Mouse (Mus musculus): ENCODE results near the gene Bcor. TPM values are rescaled to one million over a fixed set of nuclear protein-coding genes. Genes with fewer than 3 reads are reported as not detected.

Gene Bcor
- polyA plus RNA-seq, 1 experiment = 11.1 TPM

- H3K9me3 ChIP-seq = no peaks in the 10 kb centered on the region
- peaks cover 81% of the 10 kb centered on the region for H3K27me3 ChIP-seq (replicated peaks)
- no peaks in the 10 kb centered on the region for H3K36me3 ChIP-seq (replicated peaks; ENCODE audit: low read length)
- peaks cover 57% of the 10 kb centered on the region for H3K4me1 ChIP-seq
- peak overlapping the region; percentile 92 for H3K4me3 ChIP-seq (replicated peaks)
- TF ChIP-seq FLI1 (IDR thresholded peaks at IDR 0.05; ENCODE audit: low read length) = no peak
Measured at GRCm38 (mm10) chrX:12134541-12134940, 25.6 kb downstream of the Bcor start.

DNA sequence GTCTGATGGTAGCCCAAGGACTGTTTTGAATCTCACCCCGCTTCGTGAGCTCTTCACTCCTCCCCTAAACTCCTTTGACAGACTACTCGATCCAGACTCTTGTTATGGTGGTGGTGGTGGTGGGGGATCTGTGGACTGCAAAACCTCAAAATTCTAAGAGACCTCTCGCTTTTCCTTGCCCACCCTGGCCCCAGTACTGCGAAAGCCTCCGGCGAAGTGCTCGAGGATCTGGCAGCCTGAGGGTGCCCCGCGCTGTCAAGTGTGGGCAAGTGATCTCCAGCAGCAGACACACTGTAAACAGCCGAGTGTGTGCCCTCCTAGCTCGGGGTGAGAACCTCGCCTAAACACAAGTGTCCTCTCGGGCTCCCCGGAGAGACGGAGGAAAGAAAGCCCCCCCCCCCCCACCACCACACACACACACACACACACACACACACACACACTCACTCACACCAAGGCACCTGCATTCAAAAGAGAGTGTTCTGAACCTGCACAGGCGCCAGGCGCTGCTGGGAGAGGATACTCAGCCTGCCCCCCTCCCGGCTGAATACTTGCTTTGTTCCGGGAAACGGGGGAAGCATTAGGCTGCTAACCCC is 26.2 kb downstream of the Bcor start:
- peak overlapping the region; percentile 92 for H3K4me3 ChIP-seq (replicated peaks)
- H3K27me3 ChIP-seq (replicated peaks) = peaks cover 82% of the 10 kb centered on the region
- no peaks in the 10 kb centered on the region for H3K36me3 ChIP-seq (replicated peaks; ENCODE audit: low read length)
- peaks cover 63% of the 10 kb centered on the region for H3K4me1 ChIP-seq
- TF ChIP-seq GATA1 (IDR thresholded peaks at IDR 0.05; ENCODE audit: borderline replicate concordance, low read length) (no peak), FLI1 (IDR thresholded peaks at IDR 0.05; ENCODE audit: low read length) (no peak)
- no peaks in the 10 kb centered on the region for H3K9me3 ChIP-seq

DNA sequence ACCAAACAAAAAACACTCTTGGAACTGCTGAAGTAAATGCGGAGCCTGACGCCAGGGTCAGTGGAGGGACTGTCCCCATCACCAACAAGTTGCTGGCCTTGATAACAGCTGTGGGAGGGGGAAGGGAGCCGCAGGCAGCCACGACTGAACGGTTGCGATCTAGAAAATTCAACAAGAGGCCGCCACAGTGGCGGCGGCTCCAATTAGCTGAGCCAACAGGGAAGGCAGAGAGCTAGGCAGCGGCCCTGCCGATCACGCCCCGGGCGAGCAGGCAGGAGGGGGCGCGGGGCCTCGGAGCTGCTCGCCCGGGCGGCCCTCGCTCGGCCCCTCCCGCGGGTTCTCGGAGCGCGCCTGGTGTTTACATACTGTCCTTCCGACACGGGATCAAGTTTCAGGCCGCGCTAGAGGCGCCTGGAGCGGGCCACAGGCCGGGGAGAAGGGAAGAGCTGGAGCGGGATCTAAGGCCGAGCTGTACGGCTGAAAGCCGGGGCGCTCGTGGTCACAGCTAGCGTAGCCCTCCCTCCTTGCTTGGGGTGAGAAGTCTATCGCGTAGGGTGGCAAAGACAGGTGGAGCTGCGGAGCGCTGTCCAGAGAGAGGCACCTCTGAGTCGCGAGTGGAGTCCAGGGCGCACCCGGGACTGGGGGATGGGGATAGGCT is 26.8 kb downstream of the Bcor start:
- no peaks in the 10 kb centered on the region for H3K9me3 ChIP-seq
- H3K36me3 ChIP-seq (replicated peaks; ENCODE audit: low read length) = no peaks in the 10 kb centered on the region
- H3K4me3 ChIP-seq (replicated peaks) = peak overlapping the region; percentile 92
- H3K4me1 ChIP-seq = peaks cover 67% of the 10 kb centered on the region
- TF ChIP-seq FLI1 (IDR thresholded peaks at IDR 0.05; ENCODE audit: low read length) (no peak), GATA1 (IDR thresholded peaks at IDR 0.05; ENCODE audit: borderline replicate concordance, low read length) (no peak)
- peaks cover 84% of the 10 kb centered on the region for H3K27me3 ChIP-seq (replicated peaks)

GRCm38 (mm10) chrX:12132541-12133177 is 27.5 kb downstream of the Bcor start:
- Histone ChIP-seq H3K9me3 (no peaks in the 10 kb centered on the region), H3K36me3 (replicated peaks; ENCODE audit: low read length) (no peaks in the 10 kb centered on the region), H3K27me3 (replicated peaks) (peaks cover 83% of the 10 kb centered on the region), H3K4me1 (peaks cover 67% of the 10 kb centered on the region), H3K4me3 (replicated peaks) (peak overlapping the region; percentile 92)
- TF ChIP-seq FLI1 (IDR thresholded peaks at IDR 0.05; ENCODE audit: low read length) (no peak), GATA1 (IDR thresholded peaks at IDR 0.05; ENCODE audit: borderline replicate concordance, low read length) (no peak)

DNA sequence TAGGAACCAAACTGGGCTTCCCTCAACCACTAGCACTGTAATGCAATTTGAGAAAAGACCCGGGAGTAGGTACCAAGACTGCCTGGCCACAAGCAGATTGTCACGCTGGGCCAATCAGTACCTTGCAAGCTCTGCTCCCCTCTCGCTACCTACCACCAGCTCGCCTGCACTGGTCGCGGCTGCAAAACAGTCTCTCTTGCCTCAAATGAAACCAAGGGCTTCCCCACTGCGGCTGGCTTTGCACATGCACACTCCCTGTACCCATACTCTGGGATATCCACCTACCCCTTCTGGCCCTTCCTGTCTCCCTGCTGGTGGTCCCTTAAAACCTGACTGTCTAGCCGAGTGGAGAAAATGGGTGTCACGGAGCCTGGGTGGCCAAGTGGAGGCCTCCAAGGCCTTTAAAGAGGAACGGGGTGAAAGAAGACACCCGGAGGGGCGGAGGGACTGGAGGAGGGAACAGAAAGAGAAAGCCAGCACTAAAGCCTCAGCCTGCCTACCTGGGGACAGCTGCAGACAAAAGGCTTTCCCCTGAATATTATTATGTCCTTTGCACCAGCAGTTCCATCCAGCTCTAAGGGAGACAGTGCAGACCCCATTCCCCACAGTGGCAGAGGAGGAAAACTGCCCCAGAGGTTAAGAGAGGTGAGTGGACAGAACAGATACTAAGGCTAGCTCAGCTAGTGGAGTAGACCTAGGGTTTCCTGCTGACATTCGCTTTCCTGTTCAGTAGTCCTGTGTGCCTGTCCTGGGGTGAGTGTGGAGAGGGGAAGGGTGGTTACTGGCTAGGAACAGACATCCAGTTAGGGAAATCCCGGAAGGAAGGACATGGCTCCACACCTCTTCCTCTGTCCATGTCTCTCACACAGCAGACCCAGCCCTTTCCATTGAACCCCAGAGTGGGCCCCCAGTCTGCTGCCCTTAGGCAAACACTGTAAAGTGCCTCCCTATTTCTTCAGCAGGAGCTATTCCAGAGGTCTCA is 30.0 kb downstream of the Bcor start:
- no peaks in the 10 kb centered on the region for H3K36me3 ChIP-seq (replicated peaks; ENCODE audit: low read length)
- H3K4me1 ChIP-seq = peaks cover 76% of the 10 kb centered on the region
- no peak for TF ChIP-seq FLI1 (IDR thresholded peaks at IDR 0.05; ENCODE audit: low read length)
- TF ChIP-seq GATA1 (IDR thresholded peaks at IDR 0.05; ENCODE audit: borderline replicate concordance, low read length) = no peak
- H3K27me3 ChIP-seq (replicated peaks) = peaks cover 86% of the 10 kb centered on the region
- H3K9me3 ChIP-seq = no peaks in the 10 kb centered on the region
- peak overlapping the region; percentile 92 for H3K4me3 ChIP-seq (replicated peaks)

DNA sequence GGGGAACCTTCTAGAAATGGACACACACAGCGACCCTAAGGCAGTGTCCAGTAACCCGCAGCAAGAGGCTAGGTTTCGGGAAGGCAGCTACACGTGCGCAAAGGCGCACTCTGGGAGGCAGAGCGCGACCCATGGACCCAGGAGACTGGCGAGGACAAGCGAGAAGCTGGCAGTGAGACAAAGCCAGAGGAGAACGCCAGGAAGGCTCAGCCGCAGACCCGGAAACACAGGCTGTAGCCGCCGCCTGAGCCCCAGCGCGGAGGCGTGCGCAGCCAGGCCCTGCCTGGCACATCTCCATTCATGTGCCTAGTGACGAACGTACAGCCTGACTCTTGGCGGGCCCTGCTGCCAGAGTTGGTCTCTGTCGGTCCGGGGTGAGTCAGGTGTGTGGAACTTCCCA is 30.9 kb downstream of the Bcor start:
- Histone ChIP-seq H3K4me3 (replicated peaks) (peak overlapping the region; percentile 92), H3K36me3 (replicated peaks; ENCODE audit: low read length) (no peaks in the 10 kb centered on the region), H3K4me1 (peaks cover 76% of the 10 kb centered on the region), H3K9me3 (no peaks in the 10 kb centered on the region), H3K27me3 (replicated peaks) (peaks cover 84% of the 10 kb centered on the region)
- TF ChIP-seq GATA1 (IDR thresholded peaks at IDR 0.05; ENCODE audit: borderline replicate concordance, low read length) = no peak

GRCm38 (mm10) chrX:12128165-12129083 is 31.7 kb downstream of the Bcor start:
- H3K4me1 ChIP-seq = peaks cover 76% of the 10 kb centered on the region
- H3K27me3 ChIP-seq (replicated peaks) = peaks cover 82% of the 10 kb centered on the region
- peak overlapping the region; percentile 92 for H3K4me3 ChIP-seq (replicated peaks)
- H3K36me3 ChIP-seq (replicated peaks; ENCODE audit: low read length) = no peaks in the 10 kb centered on the region
- H3K9me3 ChIP-seq = no peaks in the 10 kb centered on the region
- TF ChIP-seq GATA1 (IDR thresholded peaks at IDR 0.05; ENCODE audit: borderline replicate concordance, low read length) = no peak
- no peak for TF ChIP-seq FLI1 (IDR thresholded peaks at IDR 0.05; ENCODE audit: low read length)

DNA sequence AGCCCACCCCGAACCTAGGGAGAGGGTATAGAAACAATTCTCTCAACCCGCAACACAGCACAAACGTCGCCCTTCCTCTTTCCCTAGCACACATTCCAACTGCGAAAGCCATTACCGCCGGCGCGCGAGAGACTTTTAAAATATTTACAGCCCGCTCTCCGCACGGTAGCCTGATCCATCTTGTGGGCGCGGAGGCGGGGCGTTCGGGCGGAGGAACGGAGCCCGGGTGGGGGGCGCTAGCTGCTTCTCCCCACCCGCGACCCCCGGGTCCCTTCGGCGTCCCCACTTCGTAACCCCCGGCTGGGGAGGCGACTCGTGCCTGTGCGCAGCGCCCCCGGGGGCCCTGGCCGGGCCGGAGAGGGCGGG is 32.4 kb downstream of the Bcor start:
- Histone ChIP-seq H3K4me3 (replicated peaks) (peak overlapping the region; percentile 92), H3K36me3 (replicated peaks; ENCODE audit: low read length) (no peaks in the 10 kb centered on the region), H3K4me1 (peaks cover 79% of the 10 kb centered on the region), H3K27me3 (replicated peaks) (peaks cover 82% of the 10 kb centered on the region), H3K9me3 (no peaks in the 10 kb centered on the region)
- no peak for TF ChIP-seq FLI1 (IDR thresholded peaks at IDR 0.05; ENCODE audit: low read length)
- TF ChIP-seq GATA1 (IDR thresholded peaks at IDR 0.05; ENCODE audit: borderline replicate concordance, low read length) = no peak
